Mouse (Mus musculus): ENCODE measurements around the gene Cdhr3. TPM values are rescaled to one million over a fixed set of nuclear protein-coding genes. Genes with fewer than 3 reads are reported as not detected.
A peak's percentile ranks its signal among the peaks of the same experiment; 100 is the strongest.

The Cdhr3 gene
- not detected in 2 replicates for polyA plus RNA-seq (2012; ENCODE audit: insufficient read depth, insufficient read length, missing spikeins)

GRCm38 (mm10) chr12:33092775-33093174 lies at the start of gene Cdhr3:
TSS of gene Cdhr3 (minus strand) at chr12:33092875.
- Histone ChIP-seq H3K27ac (replicated peaks; ENCODE audit: low read depth, low read length) (no peak within 1 kb of the TSS), H3K4me3 (ENCODE audit: insufficient read depth, low read depth, low read length) (no peak within 1 kb of the TSS), H3K4me1 (ENCODE audit: control insufficient read depth, insufficient read depth, insufficient read length, low read length) (no peaks in the 10 kb centered on the region)

GRCm38 (mm10) chr12:33139083-33139482 lies 46.4 kb upstream of the Cdhr3 start:
- no peak overlapping the region for H3K4me3 ChIP-seq (ENCODE audit: insufficient read depth, low read depth, low read length)
- H3K27ac ChIP-seq (replicated peaks; ENCODE audit: low read depth, low read length): no peak overlapping the region
- no peaks in the 10 kb centered on the region for H3K4me1 ChIP-seq (ENCODE audit: control insufficient read depth, insufficient read depth, insufficient read length, low read length)

GRCm38 (mm10) chr12:33137857-33138256 lies 45.2 kb upstream of the Cdhr3 start:
- Histone ChIP-seq H3K4me1 (ENCODE audit: control insufficient read depth, insufficient read depth, insufficient read length, low read length) (no peaks in the 10 kb centered on the region), H3K27ac (replicated peaks; ENCODE audit: low read depth, low read length) (no peak overlapping the region), H3K4me3 (ENCODE audit: insufficient read depth, low read depth, low read length) (no peak overlapping the region)

- Histone ChIP-seq H3K4me1 (ENCODE audit: control insufficient read depth, insufficient read depth, insufficient read length, low read length) (peaks cover 6% of the 10 kb centered on the region), H3K27ac (replicated peaks; ENCODE audit: low read depth, low read length) (no peak overlapping the region), H3K4me3 (ENCODE audit: insufficient read depth, low read depth, low read length) (no peak overlapping the region)
These were observed 39.1 kb upstream of the Cdhr3 start for GRCm38 (mm10) chr12:33131796-33132195.

GRCm38 (mm10) chr12:33130401-33130800 lies 37.7 kb upstream of the Cdhr3 start:
- Histone ChIP-seq H3K4me3 (ENCODE audit: insufficient read depth, low read depth, low read length) (no peak overlapping the region), H3K27ac (replicated peaks; ENCODE audit: low read depth, low read length) (no peak overlapping the region), H3K4me1 (ENCODE audit: control insufficient read depth, insufficient read depth, insufficient read length, low read length) (peaks cover 11% of the 10 kb centered on the region)

GRCm38 (mm10) chr12:33129410-33129809 lies 36.7 kb upstream of the Cdhr3 start:
- H3K4me3 ChIP-seq (ENCODE audit: insufficient read depth, low read depth, low read length): no peak overlapping the region
- H3K27ac ChIP-seq (replicated peaks; ENCODE audit: low read depth, low read length): no peak overlapping the region
- H3K4me1 ChIP-seq (ENCODE audit: control insufficient read depth, insufficient read depth, insufficient read length, low read length): peaks cover 11% of the 10 kb centered on the region

GRCm38 (mm10) chr12:33128702-33129101 lies 36.0 kb upstream of the Cdhr3 start:
- Histone ChIP-seq H3K4me1 (ENCODE audit: control insufficient read depth, insufficient read depth, insufficient read length, low read length) (peaks cover 11% of the 10 kb centered on the region), H3K4me3 (ENCODE audit: insufficient read depth, low read depth, low read length) (no peak overlapping the region), H3K27ac (replicated peaks; ENCODE audit: low read depth, low read length) (no peak overlapping the region)

- Histone ChIP-seq H3K4me1 (ENCODE audit: control insufficient read depth, insufficient read depth, insufficient read length, low read length) (peaks cover 11% of the 10 kb centered on the region), H3K4me3 (ENCODE audit: insufficient read depth, low read depth, low read length) (no peak overlapping the region)
These were observed 35.4 kb upstream of the Cdhr3 start for GRCm38 (mm10) chr12:33128121-33128520.

GRCm38 (mm10) chr12:33126243-33126642 lies 33.6 kb upstream of the Cdhr3 start:
- Histone ChIP-seq H3K4me1 (ENCODE audit: control insufficient read depth, insufficient read depth, insufficient read length, low read length) (peaks cover 11% of the 10 kb centered on the region), H3K27ac (replicated peaks; ENCODE audit: low read depth, low read length) (no peak overlapping the region), H3K4me3 (ENCODE audit: insufficient read depth, low read depth, low read length) (no peak overlapping the region)

More at GRCm38 (mm10) chr12:33128121-33128520, 35.4 kb upstream of the Cdhr3 start:
- H3K27ac ChIP-seq (replicated peaks; ENCODE audit: low read depth, low read length): no peak overlapping the region

GRCm38 (mm10) chr12:33125594-33126227 lies 33.0 kb upstream of the Cdhr3 start:
- Histone ChIP-seq H3K27ac (replicated peaks; ENCODE audit: low read depth, low read length) (no peak overlapping the region), H3K4me3 (ENCODE audit: insufficient read depth, low read depth, low read length) (no peak overlapping the region), H3K4me1 (ENCODE audit: control insufficient read depth, insufficient read depth, insufficient read length, low read length) (peaks cover 11% of the 10 kb centered on the region)

GRCm38 (mm10) chr12:33118624-33119301 lies 26.1 kb upstream of the Cdhr3 start:
- no peaks in the 10 kb centered on the region for H3K4me1 ChIP-seq (ENCODE audit: control insufficient read depth, insufficient read depth, insufficient read length, low read length)
- H3K27ac ChIP-seq (replicated peaks; ENCODE audit: low read depth, low read length): no peak overlapping the region
- no peak overlapping the region for H3K4me3 ChIP-seq (ENCODE audit: insufficient read depth, low read depth, low read length)

- Histone ChIP-seq H3K4me3 (ENCODE audit: insufficient read depth, low read depth, low read length) (no peak overlapping the region), H3K4me1 (ENCODE audit: control insufficient read depth, insufficient read depth, insufficient read length, low read length) (peaks cover 4% of the 10 kb centered on the region; the same call in 1 of the 2 replicates), H3K27ac (replicated peaks; ENCODE audit: low read depth, low read length) (peak overlapping the region; percentile 62)
These were observed 18.3 kb upstream of the Cdhr3 start for GRCm38 (mm10) chr12:33110894-33111471.

GRCm38 (mm10) chr12:33109531-33109930 lies 16.9 kb upstream of the Cdhr3 start:
- H3K4me3 ChIP-seq (ENCODE audit: insufficient read depth, low read depth, low read length): no peak overlapping the region
- no peak overlapping the region for H3K27ac ChIP-seq (replicated peaks; ENCODE audit: low read depth, low read length)
- peaks cover 4% of the 10 kb centered on the region; the same call in 1 of the 2 replicates for H3K4me1 ChIP-seq (ENCODE audit: control insufficient read depth, insufficient read depth, insufficient read length, low read length)

GRCm38 (mm10) chr12:33106438-33107167 lies 13.9 kb upstream of the Cdhr3 start:
- Histone ChIP-seq H3K4me3 (ENCODE audit: insufficient read depth, low read depth, low read length) (no peak overlapping the region), H3K4me1 (ENCODE audit: control insufficient read depth, insufficient read depth, insufficient read length, low read length) (peaks cover 4% of the 10 kb centered on the region; the same call in 1 of the 2 replicates), H3K27ac (replicated peaks; ENCODE audit: low read depth, low read length) (no peak overlapping the region)

- no peak overlapping the region for H3K4me3 ChIP-seq (ENCODE audit: insufficient read depth, low read depth, low read length)
- peaks cover 4% of the 10 kb centered on the region; the same call in 1 of the 2 replicates for H3K4me1 ChIP-seq (ENCODE audit: control insufficient read depth, insufficient read depth, insufficient read length, low read length)
- no peak overlapping the region for H3K27ac ChIP-seq (replicated peaks; ENCODE audit: low read depth, low read length)
These were observed 13.0 kb upstream of the Cdhr3 start for GRCm38 (mm10) chr12:33105724-33106123.

All from brown adipose tissue, adult 24 weeks (tissue).